Mouse (Mus musculus) lung, embryonic 16.5 days (tissue): Measurements from ENCODE around the gene Hs2st1. TPM values are rescaled to one million over a fixed set of nuclear protein-coding genes. Genes with fewer than 3 reads are reported as not detected.

Experiments
- ATAC-seq: fragments of 200-750 bp; cut with Nextera tagmentation; 2 replicates; pipeline ENCODE4 v1.8.0; 2017; ENCODE audit warnings: low read depth, mild to moderate bottlenecking, moderate library complexity
- H3K27ac ChIP-seq: fragments of 300-500 bp; sonication (generic); 2 replicates; pipeline ENCODE4 v1.5.1; 2014; ENCODE audit warnings: mild to moderate bottlenecking, control low read depth, low read length
- H3K27me3 ChIP-seq: fragments of 300-500 bp; sonication (generic); 2 replicates; pipeline ENCODE4 v1.6.1; 2014; ENCODE audit warnings: low read depth, low read length, mixed read lengths; ENCODE audit not compliant: control insufficient read depth, insufficient read depth
- H3K36me3 ChIP-seq: fragments of 300-500 bp; sonication (generic); 2 replicates; pipeline ENCODE4 v1.6.1; 2014; ENCODE audit warnings: low read length; ENCODE audit not compliant: control insufficient read depth, insufficient read depth
- H3K4me1 ChIP-seq: fragments of 300-500 bp; sonication (generic); replicated peaks from 2 replicates; pipeline ENCODE4 v1.6.1; 2014; ENCODE audit warnings: low read length, mixed read lengths; ENCODE audit not compliant: control insufficient read depth, insufficient read depth
- H3K4me2 ChIP-seq: fragments of 300-500 bp; sonication (generic); 2 replicates; pipeline ENCODE4 v1.6.1; 2014; ENCODE audit warnings: low read depth, low read length, control low read depth
- H3K4me3 ChIP-seq: fragments of 300-500 bp; sonication (generic); 2 replicates; pipeline ENCODE4 v1.5.1; 2014; ENCODE audit warnings: mild to moderate bottlenecking, low read length, control low read depth
- H3K9ac ChIP-seq: fragments of 300-500 bp; sonication (generic); 2 replicates; pipeline ENCODE4 v1.6.1; 2014; ENCODE audit warnings: low read length, control low read depth
- H3K9me3 ChIP-seq: fragments of 300-500 bp; sonication (generic); 2 replicates; pipeline ENCODE4 v1.6.1; 2016; ENCODE audit warnings: low read length; ENCODE audit not compliant: control insufficient read depth
- WGBS: fragments of 180-500 bp; shearing (Covaris S2); extraction: QIAGEN DNeasy Blood & Tissue Kit; methylation state at CpG from one replicate; pipeline ENCODE4 v1.1.7; 2014; 5-methylcytosine and 5-hydroxymethylcytosine counted together
- polyA plus RNA-seq: library from polyadenylated mRNA; unstranded; fragments of >200 nt; fragmentation: Nextera tagmentation; extraction: Ambion mirVana; gene quantifications from 2 replicates; pipeline ENCODE4 v1.2.1, GENCODE M21; 2015

Gene Hs2st1
- polyA plus RNA-seq, 1 experiment from 2014 or later, result 10.9 TPM

DNA sequence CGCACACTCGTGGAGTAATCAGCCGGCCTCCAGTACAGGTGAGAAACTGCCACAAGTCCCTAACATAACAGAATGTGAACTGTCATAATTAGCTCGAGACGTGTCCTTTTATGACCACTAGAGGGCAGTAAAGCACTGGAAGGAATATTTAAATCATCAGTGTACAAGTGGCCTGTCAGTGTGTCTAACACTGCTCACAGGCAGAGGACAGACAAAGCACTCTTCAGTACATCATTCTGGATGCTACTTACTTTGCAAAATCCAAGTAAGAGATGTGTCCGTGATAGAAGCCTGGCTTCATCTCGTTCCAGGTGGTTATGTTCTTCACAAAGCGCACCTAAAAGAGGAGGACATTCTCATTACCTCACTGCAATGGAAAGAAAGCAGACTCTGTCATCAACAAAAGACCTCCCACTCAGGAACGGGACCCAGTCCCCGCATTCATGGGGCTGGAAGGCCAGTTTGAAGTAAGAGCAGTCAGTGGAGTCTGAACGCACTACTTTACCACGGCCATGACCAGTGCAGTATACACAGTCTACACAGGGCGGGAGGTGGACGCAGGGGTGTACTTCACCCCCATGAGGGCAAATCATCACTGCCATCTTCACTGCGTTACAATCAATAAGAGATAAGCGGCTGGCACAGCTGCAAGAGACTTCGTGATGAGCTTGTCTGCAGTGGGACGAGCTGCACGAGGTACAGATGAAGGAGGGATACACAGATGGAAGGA lies 116.1 kb downstream of the Hs2st1 start:
- Histone ChIP-seq H3K9me3 (no peaks in the 10 kb centered on the region), H3K9ac (no peak overlapping the region), H3K4me2 (no peak overlapping the region), H3K4me3 (no peak overlapping the region), H3K4me1 (0 out of 2 replicates have a peak, but pooled peaks cover 4% of the 10 kb centered on the region), H3K27me3 (no peaks in the 10 kb centered on the region), H3K27ac (no peak overlapping the region), H3K36me3 (no peaks in the 10 kb centered on the region)
- ATAC-seq, result peak; percentile 79
- WGBS, result 52% methylated on average over 19 of the region's 19 CpGs

DNA sequence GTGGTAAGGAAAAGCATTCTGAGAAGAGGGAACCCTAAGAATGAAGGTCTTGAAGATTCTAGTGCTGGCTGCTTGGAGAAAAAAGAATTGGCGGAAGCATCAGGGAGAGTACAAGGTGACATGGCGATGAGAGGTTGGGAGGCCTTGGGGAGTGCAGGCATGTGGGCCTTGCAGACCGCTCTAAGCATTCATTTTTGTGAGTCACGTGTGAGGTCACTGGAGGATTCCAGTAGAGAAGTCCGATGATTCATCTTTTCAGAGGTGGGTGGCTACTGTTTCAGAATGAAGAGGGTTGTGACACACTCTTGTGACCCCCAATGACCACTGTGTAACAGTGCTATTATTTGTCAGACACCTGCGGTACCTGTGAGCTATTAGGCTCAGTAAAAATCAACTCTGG lies 121.0 kb downstream of the Hs2st1 start:
- Histone ChIP-seq H3K4me3 (no peak overlapping the region), H3K4me2 (no peak overlapping the region), H3K4me1 (no peaks in the 10 kb centered on the region), H3K9ac (no peak overlapping the region), H3K27ac (no peak overlapping the region), H3K27me3 (no peaks in the 10 kb centered on the region), H3K9me3 (no peaks in the 10 kb centered on the region), H3K36me3 (peaks cover 8% of the 10 kb centered on the region)
- no peak for ATAC-seq
- WGBS, result 88% methylated on average over 6 of the region's 6 CpGs

DNA sequence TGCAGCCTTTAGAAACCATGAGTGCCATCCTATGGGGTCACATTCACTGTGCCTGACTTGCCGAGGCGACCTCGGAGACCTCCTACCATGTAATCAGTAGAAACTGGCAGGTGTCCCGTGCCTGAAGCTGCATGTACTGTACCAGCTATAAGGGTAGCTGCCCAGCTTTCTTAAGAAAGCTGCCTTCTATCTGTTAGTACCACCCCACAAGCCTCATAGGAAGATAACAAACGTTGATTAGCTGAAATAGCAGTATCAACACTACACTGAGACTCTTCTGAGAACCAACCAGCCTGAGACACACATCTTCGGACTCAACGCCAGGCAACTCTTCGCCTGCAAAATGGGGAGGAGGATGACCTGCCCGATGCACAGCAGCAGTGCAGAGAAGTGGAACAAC lies 122.1 kb downstream of the Hs2st1 start:
- Histone ChIP-seq H3K9ac (no peak overlapping the region), H3K27me3 (no peaks in the 10 kb centered on the region), H3K4me1 (no peaks in the 10 kb centered on the region), H3K4me2 (no peak overlapping the region), H3K4me3 (no peak overlapping the region), H3K9me3 (no peaks in the 10 kb centered on the region), H3K36me3 (peaks cover 8% of the 10 kb centered on the region), H3K27ac (no peak overlapping the region)
- no peak for ATAC-seq
- WGBS, result 91% methylated on average over 9 of the region's 9 CpGs

DNA sequence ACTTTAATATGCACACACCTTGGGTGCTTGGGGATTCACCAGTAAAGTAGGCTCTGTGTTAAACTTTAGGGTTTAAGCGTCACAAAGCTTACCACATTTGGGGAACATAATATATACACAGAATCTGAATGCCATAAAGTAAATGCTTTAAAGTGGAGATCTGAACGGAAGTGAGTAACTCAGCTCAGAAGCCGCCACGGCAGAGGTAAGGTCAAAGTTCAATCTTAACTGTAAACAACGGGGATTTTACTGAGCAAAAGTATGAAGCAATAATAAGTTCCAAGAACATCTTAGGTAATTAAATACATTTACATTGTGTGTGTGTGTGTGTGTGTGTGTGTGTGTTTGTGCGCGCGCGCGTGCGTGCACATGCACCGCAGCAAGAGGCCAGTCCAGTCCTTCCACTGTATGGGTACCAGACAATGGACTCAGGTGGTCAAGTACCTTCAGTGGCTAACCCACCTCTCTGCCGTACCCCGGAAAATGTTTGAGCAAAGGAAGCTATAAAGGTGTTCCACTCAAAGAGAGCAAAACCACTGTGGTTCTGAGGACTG lies 123.8 kb downstream of the Hs2st1 start:
- H3K9ac ChIP-seq, result no peak overlapping the region
- no peaks in the 10 kb centered on the region for H3K27me3 ChIP-seq
- H3K4me2 ChIP-seq, result no peak overlapping the region
- peaks cover 8% of the 10 kb centered on the region for H3K36me3 ChIP-seq
- H3K4me3 ChIP-seq, result no peak overlapping the region
- WGBS, result 72% methylated on average over 14 of the region's 14 CpGs
- no peak for ATAC-seq
- no peak overlapping the region for H3K27ac ChIP-seq
- H3K9me3 ChIP-seq, result no peaks in the 10 kb centered on the region
- H3K4me1 ChIP-seq, result no peaks in the 10 kb centered on the region

DNA sequence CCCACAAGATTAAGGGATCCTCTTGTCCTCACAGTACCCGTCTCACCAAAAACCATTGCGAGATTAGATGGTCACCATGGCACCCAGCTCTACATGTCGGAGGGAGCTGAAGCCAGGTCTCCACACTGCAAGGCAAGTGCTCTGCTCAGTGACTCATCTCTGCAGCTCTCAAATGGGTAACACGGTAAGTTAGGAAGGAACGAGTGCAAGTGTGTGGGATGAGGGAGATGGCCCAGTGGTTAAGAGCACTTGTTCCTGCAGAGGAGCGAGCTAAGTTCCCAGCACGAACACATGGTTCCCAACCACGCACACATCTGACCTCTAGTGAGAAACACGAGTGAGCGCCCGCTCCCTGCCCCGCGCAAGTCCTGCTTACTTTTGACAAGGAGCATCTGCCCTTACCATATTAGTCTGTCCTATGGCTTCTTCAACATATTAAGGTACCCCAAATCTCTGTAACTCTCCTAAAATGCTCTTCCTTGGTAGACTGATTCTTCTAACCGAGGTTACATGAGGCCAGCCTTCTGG lies 132.0 kb downstream of the Hs2st1 start:
- H3K9me3 ChIP-seq, result no peaks in the 10 kb centered on the region
- 0 out of 2 replicates have a peak, but pooled peaks cover 2% of the 10 kb centered on the region for H3K36me3 ChIP-seq
- no peak overlapping the region for H3K27ac ChIP-seq
- no peak overlapping the region for H3K4me2 ChIP-seq
- no peaks in the 10 kb centered on the region for H3K27me3 ChIP-seq
- ATAC-seq, result no peak
- no peak overlapping the region for H3K9ac ChIP-seq
- WGBS, result 92% methylated on average over 14 of the region's 14 CpGs
- H3K4me3 ChIP-seq, result no peak overlapping the region
- no peaks in the 10 kb centered on the region for H3K4me1 ChIP-seq

DNA sequence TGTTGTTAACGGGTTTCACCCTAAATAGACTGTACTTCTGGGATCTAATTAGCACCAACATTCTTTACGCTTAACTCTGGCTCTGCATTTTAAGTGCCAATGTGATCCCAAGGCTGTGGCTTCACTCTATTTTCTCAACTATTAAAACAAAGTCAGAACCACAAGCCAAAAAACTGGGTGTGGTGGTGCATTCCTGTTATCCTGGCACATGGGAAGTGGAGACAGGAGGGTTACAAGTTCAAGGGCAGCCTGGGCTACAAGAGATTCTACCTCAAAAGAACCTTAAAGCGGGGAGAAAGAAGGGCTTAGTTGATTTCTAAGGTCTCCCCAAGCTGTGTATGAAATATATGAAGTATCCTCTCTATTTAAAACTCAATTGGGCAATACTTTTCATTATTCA lies 133.9 kb downstream of the Hs2st1 start:
- no peak overlapping the region for H3K27ac ChIP-seq
- H3K4me1 ChIP-seq, result no peaks in the 10 kb centered on the region
- H3K9me3 ChIP-seq, result no peaks in the 10 kb centered on the region
- WGBS, result 81% methylated on average over 3 of the region's 3 CpGs
- no peaks in the 10 kb centered on the region for H3K27me3 ChIP-seq
- ATAC-seq, result no peak
- no peak overlapping the region for H3K4me3 ChIP-seq
- H3K9ac ChIP-seq, result no peak overlapping the region
- H3K4me2 ChIP-seq, result no peak overlapping the region
- H3K36me3 ChIP-seq, result 0 out of 2 replicates have a peak, but pooled peaks cover 2% of the 10 kb centered on the region

DNA sequence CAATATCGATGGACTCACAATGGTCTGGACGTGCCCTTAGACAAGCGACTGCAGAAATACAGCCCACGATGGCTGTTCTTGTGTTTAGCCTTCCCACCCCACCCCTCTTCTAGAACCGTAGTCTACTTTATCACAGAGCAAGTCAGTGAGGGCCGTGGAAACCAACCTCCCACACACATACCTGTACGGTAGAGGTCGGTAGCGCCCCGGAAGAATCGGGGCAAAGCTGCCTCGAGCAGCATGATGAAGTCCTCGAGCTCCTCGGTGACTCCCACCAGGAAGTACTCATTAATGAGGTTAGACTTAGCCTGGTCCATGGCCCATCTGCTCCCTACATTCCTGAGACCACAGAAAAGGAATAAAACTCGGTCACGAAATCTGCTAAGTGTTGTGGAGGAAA lies 134.7 kb downstream of the Hs2st1 start:
- Histone ChIP-seq H3K4me3 (no peak overlapping the region), H3K9me3 (no peaks in the 10 kb centered on the region), H3K9ac (no peak overlapping the region), H3K4me2 (no peak overlapping the region), H3K4me1 (no peaks in the 10 kb centered on the region), H3K27me3 (no peaks in the 10 kb centered on the region), H3K36me3 (0 out of 2 replicates have a peak, but pooled peaks cover 2% of the 10 kb centered on the region), H3K27ac (no peak overlapping the region)
- WGBS, result 93% methylated on average over 16 of the region's 16 CpGs
- ATAC-seq, result no peak

DNA sequence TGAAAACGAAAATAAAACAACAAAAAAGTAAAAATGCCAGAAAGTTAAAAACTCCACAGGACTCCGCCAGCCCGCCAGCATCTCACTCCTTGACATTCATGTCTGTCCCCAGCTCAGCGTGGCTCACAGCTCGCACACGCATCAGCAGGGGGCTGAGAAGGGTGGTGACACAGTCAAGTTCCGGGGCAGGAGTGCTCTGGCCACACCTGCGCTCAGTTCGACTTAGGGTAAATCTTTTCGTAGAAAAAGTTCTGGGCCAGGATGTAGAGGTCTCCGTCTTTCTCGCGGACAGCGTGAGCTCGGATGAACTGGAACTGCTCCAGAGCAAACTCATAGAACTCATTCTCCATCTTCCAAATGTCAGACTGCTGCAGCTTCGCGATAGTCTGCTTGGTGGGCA lies 135.7 kb downstream of the Hs2st1 start:
- H3K4me2 ChIP-seq, result no peak overlapping the region
- WGBS, result 89% methylated on average over 17 of the region's 17 CpGs
- H3K36me3 ChIP-seq, result 0 out of 2 replicates have a peak, but pooled peaks cover 2% of the 10 kb centered on the region
- ATAC-seq, result no peak
- H3K4me3 ChIP-seq, result no peak overlapping the region
- no peaks in the 10 kb centered on the region for H3K4me1 ChIP-seq
- no peak overlapping the region for H3K9ac ChIP-seq
- no peaks in the 10 kb centered on the region for H3K9me3 ChIP-seq
- no peaks in the 10 kb centered on the region for H3K27me3 ChIP-seq
- no peak overlapping the region for H3K27ac ChIP-seq

DNA sequence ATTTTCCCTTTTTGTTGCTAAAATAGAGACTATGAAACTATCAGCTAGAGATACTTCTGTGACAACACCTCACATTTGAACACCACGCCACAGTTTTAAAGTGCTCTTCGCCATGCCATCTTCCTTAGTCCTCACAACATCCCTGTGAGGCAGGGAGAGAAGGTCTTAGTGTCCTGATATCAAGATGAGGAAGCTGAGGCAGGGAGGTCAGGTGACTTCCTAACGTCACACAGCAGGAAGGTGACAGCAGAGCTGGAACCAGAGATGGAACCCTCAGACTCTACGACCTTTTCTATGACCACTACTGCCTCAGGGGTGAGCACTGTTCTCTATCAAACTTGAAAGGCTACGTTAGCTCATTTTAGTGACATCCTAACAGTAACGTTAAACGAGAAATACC lies 136.9 kb downstream of the Hs2st1 start:
- WGBS, result 86% methylated on average over 7 of the region's 7 CpGs
- Histone ChIP-seq H3K4me3 (no peak overlapping the region), H3K27me3 (no peaks in the 10 kb centered on the region)

More for the DNA sequence above, 136.9 kb downstream of the Hs2st1 start:
- no peaks in the 10 kb centered on the region for H3K9me3 ChIP-seq
- H3K9ac ChIP-seq, result no peak overlapping the region
- H3K4me1 ChIP-seq, result no peaks in the 10 kb centered on the region
- H3K36me3 ChIP-seq, result 0 out of 2 replicates have a peak, but pooled peaks cover 2% of the 10 kb centered on the region
- no peak overlapping the region for H3K4me2 ChIP-seq
- no peak for ATAC-seq
- no peak overlapping the region for H3K27ac ChIP-seq
